Mouse (Mus musculus): ENCODE results near the gene Pcsk6.

GRCm38 (mm10) chr7:66098803-66099202 lies 237.3 kb downstream of the Pcsk6 start:
- no peak for TF ChIP-seq CTCF (IDR thresholded peaks at IDR 0.05; ENCODE audit: low read depth, low read length)
- no peak for TF ChIP-seq GATA1 (IDR thresholded peaks at IDR 0.05; ENCODE audit: borderline replicate concordance, low read length)
- TF ChIP-seq TAL1 (conservative IDR thresholded peaks at IDR 0.05; ENCODE audit: low read depth, low read length), result no peak
- no peak for TF ChIP-seq POLR2AphosphoS5 (IDR thresholded peaks at IDR 0.05; ENCODE audit: insufficient replicate concordance, low read depth, low read length)
- TF ChIP-seq GATA2 (IDR thresholded peaks at IDR 0.05; ENCODE audit: borderline replicate concordance, low read depth, low read length), result no peak
